Mouse (Mus musculus) MEL (cell line): ENCODE measurements around the gene Rora. TPM values are rescaled to one million over a fixed set of nuclear protein-coding genes. Genes with fewer than 3 reads are reported as not detected.

Experiments
- DNase-seq: peaks from one replicate; pipeline ENCODE4 v3.0.0; 2011; ENCODE audit warnings: low read depth, low spot score
- H3K27ac ChIP-seq: 2 replicates; pipeline ENCODE4 v1.5.1; 2012; ENCODE audit warnings: low read depth, mild to moderate bottlenecking, control low read depth, low read length, moderate library complexity; ENCODE audit not compliant: control insufficient read depth
- H3K27me3 ChIP-seq, 2 experiments: fragments of 150-350 bp in 1 of 2; sonication (generic) in 1 of 2; 2 replicates each; pipeline ENCODE4 v1.6.1; 2012; ENCODE audit warnings: low read length in 2 of 2, mild to moderate bottlenecking in 2 of 2, improper control_type of control experiment in 1 of 2, moderate library complexity in 1 of 2; ENCODE audit not compliant: insufficient read depth in 2 of 2, control insufficient read depth in 1 of 2
- H3K36me3 ChIP-seq, 2 experiments: 2 replicates each; pipeline ENCODE4 v1.6.1; 2012 to 2014; ENCODE audit warnings: low read length in 2 of 2, improper control_type of control experiment in 1 of 2, inconsistent platforms in 1 of 2, mild to moderate bottlenecking in 1 of 2; ENCODE audit not compliant: insufficient read depth in 2 of 2, control insufficient read depth in 1 of 2
- H3K4me1 ChIP-seq, 2 experiments: fragments of 150-350 bp in 1 of 2; sonication (generic) in 1 of 2; 2 replicates each; pipeline ENCODE4 v1.6.1; 2012; ENCODE audit warnings: low read length in 2 of 2, improper control_type of control experiment in 1 of 2, mild to moderate bottlenecking in 1 of 2; ENCODE audit not compliant: insufficient read depth in 2 of 2, control insufficient read depth in 1 of 2
- H3K4me3 ChIP-seq, 2 experiments: fragments of 150-350 bp in 1 of 2; sonication (generic) in 1 of 2; 2 replicates each; pipeline ENCODE4 v1.5.1; 2012; ENCODE audit warnings: low read depth in 2 of 2, low read length in 2 of 2, mild to moderate bottlenecking in 2 of 2, moderate library complexity in 2 of 2, control low read depth in 1 of 2, improper control_type of control experiment in 1 of 2; ENCODE audit not compliant: control insufficient read depth in 1 of 2, insufficient read depth in 1 of 2
- H3K79me2 ChIP-seq: 2 replicates; pipeline ENCODE4 v1.6.1; 2012; ENCODE audit warnings: mild to moderate bottlenecking, low read length, moderate library complexity; ENCODE audit not compliant: control insufficient read depth, poor library complexity, insufficient read depth
- H3K9ac ChIP-seq: 2 replicates; pipeline ENCODE4 v1.6.1; 2012; ENCODE audit warnings: low read depth, mild to moderate bottlenecking, control low read depth, low read length, moderate library complexity; ENCODE audit not compliant: control insufficient read depth, poor library complexity, severe bottlenecking
- H3K9me3 ChIP-seq: fragments of 150-350 bp; sonication (generic); replicated peaks from 2 replicates; pipeline ENCODE4 v1.6.1; 2012; ENCODE audit warnings: mild to moderate bottlenecking, low read length, improper control_type of control experiment, moderate library complexity; ENCODE audit not compliant: insufficient read depth
- BHLHE40 ChIP-seq: IDR thresholded peaks from 2 replicates; pipeline ENCODE4 v1.6.1; 2012; ENCODE audit warnings: low read depth, mild to moderate bottlenecking, inconsistent platforms, low read length, improper control_type of control experiment, borderline replicate concordance
- CHD1 ChIP-seq: IDR thresholded peaks from 2 replicates; pipeline ENCODE4 v1.6.1; 2012; ENCODE audit warnings: low read depth, mild to moderate bottlenecking, inconsistent platforms, low read length, improper control_type of control experiment
- E2F4 ChIP-seq: IDR thresholded peaks from 2 replicates; pipeline ENCODE4 v1.6.1; 2011; ENCODE audit warnings: low read depth, low read length, improper control_type of control experiment, borderline replicate concordance
- ELF1 ChIP-seq: IDR thresholded peaks from 2 replicates; pipeline ENCODE4 v1.6.1; 2014; ENCODE audit warnings: low read depth, mild to moderate bottlenecking, inconsistent platforms, low read length, improper control_type of control experiment, moderate library complexity
- ETS1 ChIP-seq: IDR thresholded peaks from 2 replicates; pipeline ENCODE4 v1.6.1; 2012; ENCODE audit warnings: low read depth, mild to moderate bottlenecking, inconsistent platforms, low read length, improper control_type of control experiment, moderate library complexity
- MAZ ChIP-seq: IDR thresholded peaks from 2 replicates; pipeline ENCODE4 v1.6.1; 2012; ENCODE audit warnings: low read depth, mild to moderate bottlenecking, inconsistent platforms, low read length, improper control_type of control experiment
- MEF2A ChIP-seq: IDR thresholded peaks from 2 replicates; pipeline ENCODE4 v1.6.1; 2014; ENCODE audit warnings: low read depth, mild to moderate bottlenecking, inconsistent platforms, low read length, improper control_type of control experiment; ENCODE audit not compliant: poor library complexity, insufficient replicate concordance, severe bottlenecking; ENCODE audit errors: extremely low read depth
- MXI1 ChIP-seq: IDR thresholded peaks from 2 replicates; pipeline ENCODE4 v1.6.1; 2011; ENCODE audit warnings: mild to moderate bottlenecking, low read depth, low read length, improper control_type of control experiment
- MYB ChIP-seq: IDR thresholded peaks from 2 replicates; pipeline ENCODE4 v1.6.1; 2011; ENCODE audit warnings: mild to moderate bottlenecking, low read depth, low read length, improper control_type of control experiment
- MYC ChIP-seq: IDR thresholded peaks from 2 replicates; pipeline ENCODE4 v1.6.1; 2011; ENCODE audit warnings: low read depth, mild to moderate bottlenecking, low read length, improper control_type of control experiment, moderate library complexity
- NELFE ChIP-seq: IDR thresholded peaks from 2 replicates; pipeline ENCODE4 v1.6.1; 2011; ENCODE audit warnings: low read depth, low read length, improper control_type of control experiment
- NRF1 ChIP-seq: IDR thresholded peaks from 2 replicates; pipeline ENCODE4 v1.6.1; 2014; ENCODE audit warnings: low read depth, mild to moderate bottlenecking, inconsistent platforms, low read length, improper control_type of control experiment, moderate library complexity; ENCODE audit not compliant: poor library complexity, insufficient read depth, severe bottlenecking
- POLR2A ChIP-seq, 2 experiments: IDR thresholded peaks; 2 replicates each; pipeline ENCODE4 v1.6.1; 2011 to 2012; ENCODE audit warnings: low read length in 2 of 2, mild to moderate bottlenecking in 2 of 2, control low read depth in 1 of 2, improper control_type of control experiment in 1 of 2, low read depth in 1 of 2, moderate library complexity in 1 of 2; ENCODE audit not compliant: control insufficient read depth in 1 of 2, insufficient read depth in 1 of 2, poor library complexity in 1 of 2
- POLR2AphosphoS2 ChIP-seq: IDR thresholded peaks from 2 replicates; pipeline ENCODE4 v1.6.1; 2011; ENCODE audit warnings: low read length, improper control_type of control experiment
- POLR2AphosphoS5 ChIP-seq: IDR thresholded peaks from 2 replicates; pipeline ENCODE4 v1.6.1; 2012; ENCODE audit warnings: low read depth, borderline replicate concordance, mild to moderate bottlenecking, inconsistent platforms, low read length, moderate library complexity, mixed read lengths
- RAD21 ChIP-seq: IDR thresholded peaks from 2 replicates; pipeline ENCODE4 v1.6.1; 2011; ENCODE audit warnings: mild to moderate bottlenecking, low read depth, low read length, improper control_type of control experiment
- SIN3A ChIP-seq: IDR thresholded peaks from 2 replicates; pipeline ENCODE4 v1.6.1; 2012; ENCODE audit warnings: low read length, improper control_type of control experiment, inconsistent platforms
- SMC3 ChIP-seq: IDR thresholded peaks from 2 replicates; pipeline ENCODE4 v1.6.1; 2011; ENCODE audit warnings: low read depth, low read length, improper control_type of control experiment
- TBP ChIP-seq: IDR thresholded peaks from 2 replicates; pipeline ENCODE4 v1.8.0; 2011; ENCODE audit warnings: low read depth, low read length, improper control_type of control experiment
- USF1 ChIP-seq: IDR thresholded peaks from 2 replicates; pipeline ENCODE4 v1.6.1; 2014; ENCODE audit warnings: low read depth, mild to moderate bottlenecking, inconsistent platforms, low read length, improper control_type of control experiment, moderate library complexity
- ZMIZ1 ChIP-seq: IDR thresholded peaks from 2 replicates; pipeline ENCODE4 v1.6.1; 2012; ENCODE audit warnings: low read depth, mild to moderate bottlenecking, inconsistent platforms, low read length, improper control_type of control experiment, moderate library complexity
- polyA plus RNA-seq, 2 experiments: library from polyadenylated mRNA; stranded (reverse) in 1 of 2; unstranded in 1 of 2; fragments of >175 nt in 1 of 2; fragments of >200 nt in 1 of 2; gene quantifications; 2 replicates each; pipeline versions ENCODE4 v1.2.1 to v1.2.4; 2012; ENCODE audit warnings: low replicate concordance in 2 of 2, low read depth in 1 of 2; ENCODE audit not compliant: insufficient read length in 2 of 2, insufficient read depth in 1 of 2, missing spikeins in 1 of 2
- total RNA-seq: library from RNA; depleted of rRNA; stranded (reverse); fragments of 300-350 nt; gene quantifications from 2 replicates; pipeline ENCODE4 v1.2.3, GENCODE M21; 2012

The Rora gene
- total and polyA plus RNA-seq, 3 experiments, result not detected

DNA sequence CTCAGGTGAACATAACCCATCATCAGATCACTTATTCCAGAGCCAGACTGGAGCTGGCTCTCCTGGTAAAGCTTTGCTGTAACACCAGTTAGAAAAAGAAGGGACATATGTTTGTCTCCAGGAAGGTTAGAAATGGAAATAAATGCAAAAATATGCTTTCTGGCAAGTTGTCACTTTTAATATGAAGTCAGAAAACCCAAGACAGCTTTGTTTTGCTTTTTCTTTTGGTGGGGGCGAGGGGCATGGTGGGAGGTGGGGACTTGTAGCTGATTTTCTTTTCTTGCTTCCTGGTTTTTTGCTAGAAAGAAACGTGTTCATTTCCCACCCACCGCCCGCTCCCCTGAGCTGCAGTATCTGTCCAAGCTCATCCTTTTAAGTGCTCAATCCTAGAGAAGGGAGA, 212.7 kb downstream of the Rora start:
- DNase-seq, result no peak
- H3K36me3 ChIP-seq, result no peaks in the 10 kb centered on the region
- no peak for TF ChIP-seq POLR2AphosphoS5
- TF ChIP-seq RAD21, result no peak
- no peak for TF ChIP-seq E2F4
- no peak for TF ChIP-seq POLR2AphosphoS2
- no peak for TF ChIP-seq MXI1
- TF ChIP-seq NELFE, result no peak
- no peak for TF ChIP-seq NRF1
- no peak for TF ChIP-seq ETS1
- TF ChIP-seq USF1, result no peak
- no peak for TF ChIP-seq SIN3A
- no peak for TF ChIP-seq MEF2A
- TF ChIP-seq ELF1, result no peak
- no peak for TF ChIP-seq TBP
- TF ChIP-seq MYC, result no peak
- no peak for TF ChIP-seq MYB
- TF ChIP-seq POLR2A (IDR thresholded peaks at IDR 0.05; ENCODE audit: control insufficient read depth in 1 of 2, insufficient read depth in 1 of 2, low read depth in 1 of 2, low read length in 2 of 2, poor library complexity in 1 of 2), result no peak
- TF ChIP-seq SMC3, result no peak
- TF ChIP-seq BHLHE40, result no peak
- TF ChIP-seq ZMIZ1, result no peak
- H3K79me2 ChIP-seq, result no peaks in the 10 kb centered on the region
- H3K27ac ChIP-seq, result no peak overlapping the region
- H3K4me3 ChIP-seq, result no peak overlapping the region
- no peaks in the 10 kb centered on the region for H3K27me3 ChIP-seq
- no peak overlapping the region for H3K9ac ChIP-seq
- H3K4me1 ChIP-seq, result no peaks in the 10 kb centered on the region
- H3K9me3 ChIP-seq, result no peaks in the 10 kb centered on the region

DNA sequence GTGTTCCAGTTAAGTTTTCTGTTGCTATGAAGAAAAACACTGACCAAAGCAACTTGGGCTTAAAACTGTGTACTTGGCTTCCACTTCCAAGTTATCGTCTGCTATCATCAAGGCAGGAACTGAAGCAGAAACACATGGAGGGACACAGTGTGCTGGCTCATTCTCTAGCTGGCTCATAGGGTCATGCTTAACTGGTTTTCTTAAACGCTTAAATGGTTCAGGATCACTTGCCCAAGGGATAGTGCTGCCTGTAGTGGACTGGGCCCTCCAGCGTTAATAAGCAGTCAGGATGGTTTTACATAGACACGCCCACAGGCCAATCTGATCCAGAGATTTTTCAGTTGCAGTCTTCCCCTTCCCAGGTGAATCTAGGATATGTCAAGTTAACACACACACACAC, 220.3 kb downstream of the Rora start:
- Histone ChIP-seq H3K4me1 (no peaks in the 10 kb centered on the region), H3K27me3 (no peaks in the 10 kb centered on the region), H3K9ac (no peak overlapping the region), H3K36me3 (no peaks in the 10 kb centered on the region), H3K79me2 (no peaks in the 10 kb centered on the region), H3K9me3 (no peaks in the 10 kb centered on the region), H3K27ac (no peak overlapping the region), H3K4me3 (no peak overlapping the region)
- no peak for DNase-seq
- TF ChIP-seq POLR2AphosphoS5 (no peak), MAZ (no peak), USF1 (no peak), MYB (no peak), CHD1 (no peak)
